Mouse (Mus musculus) neutrophil, adult 65 days (primary cell): ENCODE results near the gene Tcf20. TPM values are rescaled to one million over a fixed set of nuclear protein-coding genes. Genes with fewer than 3 reads are reported as not detected.

Experiments used
- total RNA-seq: library from RNA; stranded (reverse); gene quantifications from 2 replicates; pipeline ENCODE4 v1.2.4, GENCODE M21; 2023

The Tcf20 gene
- 74.3 and 91.9 TPM in 2 replicates for total RNA-seq

GRCm38 (mm10) chr15:82987732-82988112 is at the start of gene Tcf20:
Tcf20 (minus strand) TSS chr15:82987872.

GRCm38 (mm10) chr15:83032981-83033541 is 45.4 kb upstream of the Tcf20 start, which contains the start of gene Nfam1:
Nfam1 (minus strand) TSS chr15:83033306.

GRCm38 (mm10) chr15:82794277-82794676 is 193.4 kb downstream of the Tcf20 start, which contains the start of gene Cyp2d26:
Cyp2d26 (minus strand) TSS chr15:82794294.

GRCm38 (mm10) chr15:82763631-82764420 is 223.8 kb downstream of the Tcf20 start, which contains the start of gene Cyp2d40:
Cyp2d40 (minus strand) TSS chr15:82764183.

Other genes starting within 250 kb of the Tcf20 start
- gene Cyp2d40, start 223.7 kb downstream of the Tcf20 start, total RNA-seq, result not detected in 2 replicates
- gene Cyp2d26, start 193.6 kb downstream of the Tcf20 start, total RNA-seq, result not detected in 2 replicates
- gene Nfam1, start 45.4 kb upstream of the Tcf20 start, total RNA-seq, result 432 and 462 TPM in 2 replicates
- 12.6 and 23.8 TPM in 2 replicates for gene Serhl, start 101.6 kb upstream of the Tcf20 start, total RNA-seq
- gene Rrp7a, start 134.9 kb upstream of the Tcf20 start, total RNA-seq, result 40.8 and 44.1 TPM in 2 replicates
- 177 and 222 TPM in 2 replicates for gene Poldip3, start 161.5 kb upstream of the Tcf20 start, total RNA-seq
- gene Cyb5r3, start 184.7 kb upstream of the Tcf20 start, total RNA-seq, result 61.1 and 65.7 TPM in 2 replicates